Mouse (Mus musculus) monocyte, adult 2 months (primary cell): ENCODE measurements around the gene F2r.

Experiments used
- DNase-seq, 2 experiments: peaks; one replicate each; pipeline ENCODE4 v3.0.0; 2022; ENCODE audit warnings: low spot score in 2 of 2, low read depth in 1 of 2

The F2r gene

GRCm38 (mm10) chr13:95618309-95618712 is at the start of gene F2r:
Gene F2r (minus strand): TSS chr13:95618487.
- DNase-seq, result peak; percentile 11 to 21

- no peak for DNase-seq
These were observed 49.0 kb upstream of the F2r start for GRCm38 (mm10) chr13:95667260-95667659.

GRCm38 (mm10) chr13:95665644-95666356 is 47.5 kb upstream of the F2r start:
- no peak for DNase-seq

GRCm38 (mm10) chr13:95663834-95664233 is 45.5 kb upstream of the F2r start:
- DNase-seq, result no peak

GRCm38 (mm10) chr13:95659432-95659831 is 41.1 kb upstream of the F2r start:
- no peak for DNase-seq

GRCm38 (mm10) chr13:95657171-95657570 is 38.9 kb upstream of the F2r start:
- DNase-seq, result no peak

GRCm38 (mm10) chr13:95655284-95655683 is 37.0 kb upstream of the F2r start:
- no peak for DNase-seq

- no peak for DNase-seq
These were observed 35.4 kb upstream of the F2r start for GRCm38 (mm10) chr13:95653696-95654095.

- DNase-seq, result no peak
These were observed 33.8 kb upstream of the F2r start for GRCm38 (mm10) chr13:95651870-95652668.

- DNase-seq, result no peak
These were observed 31.7 kb upstream of the F2r start for GRCm38 (mm10) chr13:95649941-95650340.

GRCm38 (mm10) chr13:95647248-95647647 is 29.0 kb upstream of the F2r start:
- DNase-seq, result no peak

- no peak for DNase-seq
These were observed 28.4 kb upstream of the F2r start for GRCm38 (mm10) chr13:95646687-95647111.

- no peak for DNase-seq
These were observed 25.5 kb upstream of the F2r start for GRCm38 (mm10) chr13:95643740-95644139.

- DNase-seq, result no peak
These were observed 23.0 kb upstream of the F2r start for GRCm38 (mm10) chr13:95641061-95641986.

- DNase-seq, result no peak
These were observed 22.1 kb upstream of the F2r start for GRCm38 (mm10) chr13:95640408-95640807.

GRCm38 (mm10) chr13:95639336-95640116 is 21.2 kb upstream of the F2r start:
- DNase-seq, result no peak

GRCm38 (mm10) chr13:95638894-95639293 is 20.6 kb upstream of the F2r start:
- no peak for DNase-seq

- DNase-seq, result no peak
These were observed 19.4 kb upstream of the F2r start for GRCm38 (mm10) chr13:95637737-95638136.

- no peak for DNase-seq
These were observed 17.0 kb upstream of the F2r start for GRCm38 (mm10) chr13:95635301-95635700.

GRCm38 (mm10) chr13:95634451-95634850 is 16.2 kb upstream of the F2r start:
- no peak for DNase-seq

GRCm38 (mm10) chr13:95633384-95633783 is 15.1 kb upstream of the F2r start:
- no peak for DNase-seq
